Mouse (Mus musculus): ENCODE measurements around the gene Os9. TPM values are rescaled to one million over a fixed set of nuclear protein-coding genes. Genes with fewer than 3 reads are reported as not detected.

Os9 gene
- polyA plus RNA-seq, 1 experiment from 2014 or later: 47.8 TPM

DNA sequence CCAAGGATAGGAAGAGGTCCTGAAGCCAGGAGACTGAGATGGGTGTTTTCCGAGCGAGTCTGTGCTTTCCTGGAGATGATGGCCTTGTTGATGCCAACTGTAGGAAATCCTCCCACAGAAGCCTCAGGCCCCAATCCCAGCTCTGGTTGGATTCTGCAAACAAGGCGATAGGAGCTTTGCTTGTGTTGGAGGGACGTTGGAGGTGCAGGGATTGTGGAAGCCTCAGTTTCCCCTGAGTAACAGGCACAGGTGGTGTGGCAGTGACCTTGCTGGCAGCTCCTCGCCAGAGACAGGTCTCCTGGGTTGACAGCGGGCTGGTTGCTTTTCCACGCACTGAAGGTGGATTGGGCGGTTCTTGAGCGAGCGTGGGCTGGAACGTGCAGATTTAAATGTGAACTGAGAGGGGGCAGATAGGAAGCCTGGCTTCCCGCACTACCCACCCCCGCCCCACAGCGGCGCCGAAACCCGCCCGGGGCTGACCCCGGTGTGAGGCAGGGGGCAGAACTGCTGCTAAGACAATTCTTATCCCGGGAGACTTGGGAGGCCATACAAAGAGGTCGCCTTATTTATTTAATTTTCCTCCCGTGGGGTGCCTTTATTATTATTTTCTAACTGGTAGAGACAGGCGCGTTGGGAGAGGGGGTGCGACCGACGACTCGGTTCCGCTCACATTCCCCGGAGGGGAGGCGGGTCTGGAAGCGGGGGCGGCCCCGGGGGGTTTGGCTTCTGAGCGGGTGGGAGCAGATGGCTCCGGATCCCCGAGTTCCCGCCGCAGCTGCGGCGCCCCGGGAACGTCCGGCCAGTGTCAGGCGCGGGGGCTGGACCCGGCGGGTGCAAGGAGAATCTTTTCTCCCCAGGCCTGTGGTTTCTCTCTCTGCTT lies 39.8 kb downstream of the Os9 start:
- Histone ChIP-seq H3K4me2 (replicated peaks; ENCODE audit: low read depth, low read length) (peak overlapping the region; percentile 40), H3K9me3 (ENCODE audit: control insufficient read depth, low read depth, low read length) (no peaks in the 10 kb centered on the region), H3K27me3 (ENCODE audit: control insufficient read depth, insufficient read depth, low read length) (peaks cover 40% of the 10 kb centered on the region), H3K4me1 (ENCODE audit: control insufficient read depth, insufficient read depth, low read length) (peaks cover 22% of the 10 kb centered on the region), H3K9ac (replicated peaks; ENCODE audit: low read depth, low read length) (no peak overlapping the region), H3K27ac (ENCODE audit: low read length) (no peak overlapping the region), H3K4me3 (ENCODE audit: low read depth, low read length) (peak overlapping the region; percentile 22), H3K36me3 (ENCODE audit: control insufficient read depth, insufficient read depth, low read length) (no peaks in the 10 kb centered on the region)
- no peak for ATAC-seq (ENCODE audit: insufficient number of reproducible peaks, insufficient read depth, low FRiP score, low read depth)
- WGBS: 4% methylated on average over 48 of the region's 48 CpGs

DNA sequence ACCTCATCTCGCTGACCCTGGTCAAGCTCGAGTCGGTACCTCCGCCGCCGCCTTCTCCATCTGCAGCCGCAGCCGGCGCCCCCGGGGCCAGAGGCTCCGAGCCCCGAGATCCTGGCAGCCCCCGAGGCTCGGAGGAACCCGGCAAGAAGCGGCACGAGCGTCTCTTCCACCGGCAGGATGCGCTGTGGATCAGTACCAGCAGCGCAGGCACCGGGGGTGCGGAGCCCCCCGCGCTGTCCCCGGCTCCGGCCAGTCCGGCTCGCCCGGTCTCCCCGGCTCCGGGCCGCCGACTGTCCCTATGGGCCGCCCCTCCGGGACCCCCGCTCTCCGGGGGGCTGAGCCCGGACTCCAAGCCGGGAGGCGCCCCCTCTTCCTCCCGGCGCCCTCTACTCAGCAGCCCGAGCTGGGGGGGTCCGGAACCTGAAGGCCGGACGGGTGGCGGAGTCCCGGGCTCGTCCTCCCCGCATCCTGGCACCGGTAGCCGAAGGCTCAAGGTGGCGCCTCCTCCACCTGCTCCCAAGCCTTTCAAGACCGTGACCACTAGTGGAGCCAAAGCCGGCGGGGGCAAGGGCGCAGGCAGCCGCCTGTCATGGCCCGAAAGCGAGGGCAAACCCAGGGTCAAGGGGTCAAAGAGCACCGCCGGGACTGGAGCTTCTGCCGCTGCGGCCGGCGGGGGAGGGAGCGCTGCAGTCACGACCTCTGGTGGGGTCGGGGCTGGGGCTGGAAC lies 41.1 kb downstream of the Os9 start:
- peaks cover 40% of the 10 kb centered on the region for H3K27me3 ChIP-seq (ENCODE audit: control insufficient read depth, insufficient read depth, low read length)
- WGBS: 4% methylated on average over 52 of the region's 70 CpGs
- no peaks in the 10 kb centered on the region for H3K9me3 ChIP-seq (ENCODE audit: control insufficient read depth, low read depth, low read length)
- ATAC-seq (ENCODE audit: insufficient number of reproducible peaks, insufficient read depth, low FRiP score, low read depth): no peak
- peak overlapping the region; percentile 19; the same call in 1 of the 2 replicates for H3K9ac ChIP-seq (replicated peaks; ENCODE audit: low read depth, low read length)
- H3K4me1 ChIP-seq (ENCODE audit: control insufficient read depth, insufficient read depth, low read length): peaks cover 22% of the 10 kb centered on the region
- H3K4me2 ChIP-seq (replicated peaks; ENCODE audit: low read depth, low read length): peak overlapping the region; percentile 97
- peak overlapping the region; percentile 44 for H3K4me3 ChIP-seq (ENCODE audit: low read depth, low read length)
- no peaks in the 10 kb centered on the region for H3K36me3 ChIP-seq (ENCODE audit: control insufficient read depth, insufficient read depth, low read length)
- no peak overlapping the region for H3K27ac ChIP-seq (ENCODE audit: low read length)

DNA sequence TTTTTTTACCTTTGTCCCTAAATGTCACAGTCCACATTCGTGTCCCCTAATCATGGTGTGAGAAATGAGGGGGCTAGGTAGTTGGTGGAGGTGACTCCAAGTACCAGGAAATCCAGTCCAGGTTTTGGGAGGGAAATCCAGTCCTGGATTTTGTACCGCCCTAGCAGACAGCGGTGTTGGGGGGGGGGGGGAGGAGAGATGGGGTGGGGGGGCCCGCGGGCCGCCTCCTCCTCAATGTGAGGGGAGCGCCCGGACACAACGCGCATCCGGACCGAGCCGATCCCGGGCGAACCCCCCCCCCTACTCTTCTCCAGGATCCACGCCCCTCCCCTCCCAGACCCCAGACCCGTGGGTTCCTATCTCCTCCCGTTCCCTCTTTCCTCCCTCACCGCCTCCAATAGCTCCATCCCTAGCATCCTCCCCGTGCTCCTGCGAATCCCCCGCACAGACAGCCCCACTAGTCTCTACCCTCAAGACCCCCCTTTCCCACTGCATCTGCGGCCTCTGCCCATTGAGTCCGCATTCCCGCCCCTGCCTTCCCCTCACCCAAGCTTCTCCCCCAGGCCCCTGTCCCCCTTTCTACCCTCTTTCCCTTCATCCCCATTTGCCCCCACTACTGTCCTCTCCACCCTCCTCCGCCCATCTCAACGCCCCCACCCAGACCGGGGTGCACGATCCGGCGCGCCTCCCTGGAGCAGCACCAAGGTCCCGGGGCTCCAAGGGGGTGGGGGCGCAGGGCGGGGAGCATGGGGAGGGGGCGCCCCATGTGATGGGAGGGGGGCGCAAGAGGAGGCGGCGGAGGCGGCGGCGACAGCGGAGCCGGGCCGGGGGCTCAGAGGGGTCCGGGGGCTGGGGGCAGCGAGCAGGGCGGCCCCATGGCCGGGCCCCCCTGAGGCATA lies 42.0 kb downstream of the Os9 start:
- H3K4me3 ChIP-seq (ENCODE audit: low read depth, low read length): peak overlapping the region; percentile 44
- under 1% methylated on average over 30 of the region's 49 CpGs for WGBS
- ATAC-seq (ENCODE audit: insufficient number of reproducible peaks, insufficient read depth, low FRiP score, low read depth): 0 out of 2 replicates have a peak, but pooled peaks have one; percentile 35

DNA sequence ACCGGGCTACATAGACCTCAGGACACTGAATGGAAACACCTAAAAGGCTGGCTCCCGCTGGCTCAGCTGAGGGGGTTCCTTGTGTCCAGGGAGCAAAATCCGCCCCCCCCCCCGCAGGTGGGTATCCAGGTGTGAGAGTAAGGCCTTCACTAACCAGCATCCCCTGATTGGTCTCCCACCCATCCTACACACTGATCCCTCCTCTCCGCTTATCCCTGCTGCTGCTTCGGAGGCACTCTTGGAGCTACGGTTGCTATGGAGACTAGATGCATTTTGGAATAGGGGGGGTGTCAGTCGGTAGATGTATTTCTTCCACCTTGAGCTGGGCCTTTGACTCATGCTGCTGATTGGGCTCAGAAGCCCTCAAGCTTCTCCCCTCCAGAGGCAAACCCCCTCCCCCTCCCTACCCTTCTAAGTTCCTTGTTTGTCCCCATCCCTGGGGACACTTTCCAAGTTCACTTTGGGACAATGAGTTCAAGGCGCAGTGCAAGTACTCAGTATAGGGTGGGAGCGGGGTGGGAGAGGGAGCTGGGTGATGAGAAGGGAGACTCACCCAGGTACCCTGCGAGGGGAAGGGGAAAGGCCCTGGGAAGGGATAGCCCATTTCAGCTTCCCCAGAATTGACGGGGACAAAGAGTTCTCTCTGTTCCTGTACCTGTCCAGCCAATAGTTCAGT lies 42.8 kb downstream of the Os9 start:
- peaks cover 22% of the 10 kb centered on the region for H3K4me1 ChIP-seq (ENCODE audit: control insufficient read depth, insufficient read depth, low read length)
- peak overlapping the region; percentile 97 for H3K4me2 ChIP-seq (replicated peaks; ENCODE audit: low read depth, low read length)
- H3K36me3 ChIP-seq (ENCODE audit: control insufficient read depth, insufficient read depth, low read length): no peaks in the 10 kb centered on the region
- H3K27me3 ChIP-seq (ENCODE audit: control insufficient read depth, insufficient read depth, low read length): peaks cover 40% of the 10 kb centered on the region
- no peak overlapping the region for H3K27ac ChIP-seq (ENCODE audit: low read length)
- H3K9me3 ChIP-seq (ENCODE audit: control insufficient read depth, low read depth, low read length): no peaks in the 10 kb centered on the region
- no peak overlapping the region for H3K9ac ChIP-seq (replicated peaks; ENCODE audit: low read depth, low read length)
- 5% methylated on average over 12 of the region's 12 CpGs for WGBS
- no peak for ATAC-seq (ENCODE audit: insufficient number of reproducible peaks, insufficient read depth, low FRiP score, low read depth)
- H3K4me3 ChIP-seq (ENCODE audit: low read depth, low read length): peak overlapping the region; percentile 44; the same call in 1 of the 2 replicates

More for the DNA sequence above, 42.0 kb downstream of the Os9 start:
- peaks cover 40% of the 10 kb centered on the region for H3K27me3 ChIP-seq (ENCODE audit: control insufficient read depth, insufficient read depth, low read length)
- H3K9me3 ChIP-seq (ENCODE audit: control insufficient read depth, low read depth, low read length): no peaks in the 10 kb centered on the region
- no peak overlapping the region for H3K27ac ChIP-seq (ENCODE audit: low read length)
- H3K4me1 ChIP-seq (ENCODE audit: control insufficient read depth, insufficient read depth, low read length): peaks cover 22% of the 10 kb centered on the region
- H3K4me2 ChIP-seq (replicated peaks; ENCODE audit: low read depth, low read length): peak overlapping the region; percentile 97
- H3K36me3 ChIP-seq (ENCODE audit: control insufficient read depth, insufficient read depth, low read length): no peaks in the 10 kb centered on the region
- peak overlapping the region; percentile 19; the same call in 1 of the 2 replicates for H3K9ac ChIP-seq (replicated peaks; ENCODE audit: low read depth, low read length)

DNA sequence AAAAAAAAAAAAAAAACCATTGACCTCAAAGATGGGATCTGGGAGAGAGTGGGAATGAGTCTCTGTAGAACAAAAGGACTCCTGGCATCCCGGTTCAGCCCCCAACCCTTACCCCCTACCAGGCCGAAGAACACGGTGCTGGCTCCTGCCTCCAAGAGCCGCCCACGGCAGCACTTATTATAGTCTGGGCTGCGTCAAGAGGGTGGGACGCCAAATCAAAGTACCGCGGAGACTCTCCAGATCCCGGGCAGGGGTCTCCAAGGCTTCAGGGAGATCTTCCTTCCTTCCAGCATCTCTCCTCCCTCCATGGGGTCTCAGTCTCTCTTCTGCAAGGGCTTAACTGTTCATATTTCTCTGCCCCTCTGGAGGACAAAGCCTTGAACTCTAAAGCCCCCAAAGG lies 43.4 kb downstream of the Os9 start:
- peaks cover 35% of the 10 kb centered on the region for H3K27me3 ChIP-seq (ENCODE audit: control insufficient read depth, insufficient read depth, low read length)
- H3K27ac ChIP-seq (ENCODE audit: low read length): no peak overlapping the region
- no peaks in the 10 kb centered on the region for H3K9me3 ChIP-seq (ENCODE audit: control insufficient read depth, low read depth, low read length)
- ATAC-seq (ENCODE audit: insufficient number of reproducible peaks, insufficient read depth, low FRiP score, low read depth): no peak
- no peak overlapping the region for H3K9ac ChIP-seq (replicated peaks; ENCODE audit: low read depth, low read length)
- H3K4me1 ChIP-seq (ENCODE audit: control insufficient read depth, insufficient read depth, low read length): peaks cover 22% of the 10 kb centered on the region
- no peaks in the 10 kb centered on the region for H3K36me3 ChIP-seq (ENCODE audit: control insufficient read depth, insufficient read depth, low read length)
- 10% methylated on average over 10 of the region's 10 CpGs for WGBS
- H3K4me3 ChIP-seq (ENCODE audit: low read depth, low read length): no peak overlapping the region
- no peak overlapping the region for H3K4me2 ChIP-seq (replicated peaks; ENCODE audit: low read depth, low read length)

DNA sequence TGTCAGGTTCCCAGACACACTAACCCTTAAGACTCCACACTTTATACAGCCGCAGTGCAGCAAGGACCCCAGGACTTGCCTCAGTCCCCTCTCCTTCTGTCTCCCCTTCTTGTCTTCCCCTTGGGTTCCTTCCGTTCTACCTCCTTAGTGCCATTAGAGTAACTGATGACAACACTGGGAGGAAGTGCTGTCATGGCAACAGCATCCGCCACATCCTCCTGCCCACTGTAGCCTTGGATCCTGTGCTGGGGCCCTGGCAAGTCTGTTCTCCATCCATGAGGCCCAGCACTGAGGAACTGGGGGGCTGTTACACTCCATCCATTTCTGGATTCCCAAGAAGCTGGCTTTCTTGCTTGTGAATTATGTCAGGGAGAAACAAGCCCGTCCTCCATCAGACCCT lies 44.8 kb downstream of the Os9 start:
- WGBS: 41% methylated on average over 4 of the region's 4 CpGs
- ATAC-seq (ENCODE audit: insufficient number of reproducible peaks, insufficient read depth, low FRiP score, low read depth): no peak
- no peak overlapping the region for H3K9ac ChIP-seq (replicated peaks; ENCODE audit: low read depth, low read length)
- no peaks in the 10 kb centered on the region for H3K36me3 ChIP-seq (ENCODE audit: control insufficient read depth, insufficient read depth, low read length)
- H3K27me3 ChIP-seq (ENCODE audit: control insufficient read depth, insufficient read depth, low read length): peaks cover 32% of the 10 kb centered on the region
- no peak overlapping the region for H3K4me2 ChIP-seq (replicated peaks; ENCODE audit: low read depth, low read length)
- H3K27ac ChIP-seq (ENCODE audit: low read length): no peak overlapping the region
- H3K4me3 ChIP-seq (ENCODE audit: low read depth, low read length): no peak overlapping the region
- H3K9me3 ChIP-seq (ENCODE audit: control insufficient read depth, low read depth, low read length): no peaks in the 10 kb centered on the region
- H3K4me1 ChIP-seq (ENCODE audit: control insufficient read depth, insufficient read depth, low read length): peaks cover 19% of the 10 kb centered on the region

DNA sequence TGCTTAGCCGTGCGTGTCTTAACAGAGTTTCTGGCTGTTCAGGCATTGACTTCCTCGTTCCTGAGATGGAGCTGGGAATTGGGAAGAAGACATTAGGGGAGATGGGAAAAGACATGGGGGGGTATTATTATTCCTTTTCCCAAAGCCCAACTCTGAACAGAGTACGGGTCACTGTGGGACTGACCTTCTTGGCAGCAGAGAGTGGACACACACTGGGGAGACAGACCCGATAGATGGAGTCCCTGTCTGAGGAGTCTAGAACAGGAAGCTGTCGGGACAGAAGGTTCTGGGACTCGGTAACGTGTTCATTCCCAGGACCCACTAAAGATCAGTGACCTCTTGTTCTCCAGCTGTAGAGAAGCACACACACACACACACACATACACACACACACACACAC lies 45.3 kb downstream of the Os9 start:
- 67% methylated on average over 8 of the region's 8 CpGs for WGBS
- no peak for ATAC-seq (ENCODE audit: insufficient number of reproducible peaks, insufficient read depth, low FRiP score, low read depth)
- peaks cover 28% of the 10 kb centered on the region for H3K27me3 ChIP-seq (ENCODE audit: control insufficient read depth, insufficient read depth, low read length)

More for the DNA sequence above, 45.3 kb downstream of the Os9 start:
- Histone ChIP-seq H3K4me1 (ENCODE audit: control insufficient read depth, insufficient read depth, low read length) (peaks cover 15% of the 10 kb centered on the region), H3K9ac (replicated peaks; ENCODE audit: low read depth, low read length) (no peak overlapping the region), H3K36me3 (ENCODE audit: control insufficient read depth, insufficient read depth, low read length) (no peaks in the 10 kb centered on the region), H3K4me2 (replicated peaks; ENCODE audit: low read depth, low read length) (no peak overlapping the region), H3K9me3 (ENCODE audit: control insufficient read depth, low read depth, low read length) (no peaks in the 10 kb centered on the region), H3K4me3 (ENCODE audit: low read depth, low read length) (no peak overlapping the region), H3K27ac (ENCODE audit: low read length) (no peak overlapping the region)
